Mouse (Mus musculus) WW6 (cell line): ENCODE results near the gene Asap2.
"Not testable (repeated sequence)": the region's sequence is repeated elsewhere in the genome, so short reads cannot be mapped to it uniquely, and the experiment has no call there.

Experiments used
- DNase-seq: peaks from one replicate; pipeline ENCODE4 v3.0.0-alpha.2; 2013; ENCODE audit warnings: low read depth, low spot score

Asap2 gene

GRCm38 (mm10) chr12:20990132-20990531 lies at the start of gene Asap2:
Asap2 (plus strand) TSS chr12:20990459.
- DNase-seq: not testable (repeated sequence)

GRCm38 (mm10) chr12:20947051-20947997 lies 42.9 kb upstream of the Asap2 start:
- not testable (repeated sequence) for DNase-seq

GRCm38 (mm10) chr12:20990579-20990978 lies 320 bp downstream of the Asap2 start:
- DNase-seq: not testable (repeated sequence)

GRCm38 (mm10) chr12:21030875-21031274 lies 40.6 kb downstream of the Asap2 start:
- DNase-seq: not testable (repeated sequence)

GRCm38 (mm10) chr12:21046716-21047115 lies 56.5 kb downstream of the Asap2 start:
- DNase-seq: not testable (repeated sequence)

GRCm38 (mm10) chr12:21075731-21076130 lies 85.5 kb downstream of the Asap2 start:
- DNase-seq: not testable (repeated sequence)

- DNase-seq: not testable (repeated sequence)
Observed at GRCm38 (mm10) chr12:21090168-21090567, 99.9 kb downstream of the Asap2 start.

- not testable (repeated sequence) for DNase-seq
Observed at GRCm38 (mm10) chr12:21092446-21092845, 102.2 kb downstream of the Asap2 start.

GRCm38 (mm10) chr12:21097806-21098325 lies 107.6 kb downstream of the Asap2 start:
- DNase-seq: not testable (repeated sequence)

- not testable (repeated sequence) for DNase-seq
Observed at GRCm38 (mm10) chr12:21111116-21111475, 120.8 kb downstream of the Asap2 start.

- peak; percentile 69 for DNase-seq
Observed at GRCm38 (mm10) chr12:21111476-21112452, 121.5 kb downstream of the Asap2 start.

GRCm38 (mm10) chr12:21112453-21112857 lies 122.2 kb downstream of the Asap2 start:
- no peak for DNase-seq

GRCm38 (mm10) chr12:21119446-21119845 lies 129.2 kb downstream of the Asap2 start:
- DNase-seq: no peak

- no peak for DNase-seq
Observed at GRCm38 (mm10) chr12:21122818-21123217, 132.6 kb downstream of the Asap2 start.

- no peak for DNase-seq
Observed at GRCm38 (mm10) chr12:21123647-21124046, 133.4 kb downstream of the Asap2 start.

- DNase-seq: no peak
Observed at GRCm38 (mm10) chr12:21125675-21126470, 135.6 kb downstream of the Asap2 start.

- DNase-seq: no peak
Observed at GRCm38 (mm10) chr12:21126516-21126915, 136.3 kb downstream of the Asap2 start.

GRCm38 (mm10) chr12:21128930-21129869 lies 138.9 kb downstream of the Asap2 start:
- no peak for DNase-seq

- DNase-seq: no peak
Observed at GRCm38 (mm10) chr12:21130274-21130823, 140.1 kb downstream of the Asap2 start.
